Mouse (Mus musculus) midbrain, postnatal 0 days (tissue): ENCODE measurements around the gene Bbx. TPM values are rescaled to one million over a fixed set of nuclear protein-coding genes. Genes with fewer than 3 reads are reported as not detected.

Experiments used
- ATAC-seq: fragments of 200-750 bp; cut with Nextera tagmentation; 2 replicates; pipeline ENCODE4 v1.8.0; 2017; ENCODE audit warnings: moderate number of reproducible peaks, mild to moderate bottlenecking, moderate TSS enrichment, moderate library complexity; ENCODE audit not compliant: low FRiP score
- DNase-seq: peaks from one replicate; pipeline ENCODE4 v3.0.0-alpha.2; 2015; ENCODE audit warnings: low spot score
- H3K27ac ChIP-seq: fragments of 300-500 bp; sonication (generic); 2 replicates; pipeline ENCODE4 v1.5.1; 2014; ENCODE audit warnings: low read depth, mild to moderate bottlenecking, low read length, mixed read lengths
- H3K27me3 ChIP-seq: fragments of 300-500 bp; sonication (generic); 2 replicates; pipeline ENCODE4 v1.6.1; 2014; ENCODE audit warnings: low read length, control low read depth, mixed read lengths; ENCODE audit not compliant: insufficient read depth
- H3K36me3 ChIP-seq: fragments of 300-500 bp; sonication (generic); 2 replicates; pipeline ENCODE4 v1.6.1; 2014; ENCODE audit warnings: low read length, control low read depth, mixed read lengths; ENCODE audit not compliant: insufficient read depth
- H3K4me1 ChIP-seq: fragments of 300-500 bp; sonication (generic); 2 replicates; pipeline ENCODE4 v1.6.1; 2014; ENCODE audit warnings: mild to moderate bottlenecking, control low read depth, antibody characterized with exemption, low read length, mixed read lengths; ENCODE audit not compliant: insufficient read depth
- H3K4me2 ChIP-seq: fragments of 300-500 bp; sonication (generic); 2 replicates; pipeline ENCODE4 v1.6.1; 2014; ENCODE audit warnings: low read depth, mild to moderate bottlenecking, low read length, mixed read lengths; ENCODE audit not compliant: poor library complexity, severe bottlenecking
- H3K4me3 ChIP-seq: fragments of 300-500 bp; sonication (generic); 2 replicates; pipeline ENCODE4 v1.5.1; 2014; ENCODE audit warnings: low read depth, mild to moderate bottlenecking, low read length, moderate library complexity
- H3K9ac ChIP-seq: fragments of 300-500 bp; sonication (generic); replicated peaks from 2 replicates; pipeline ENCODE4 v1.6.1; 2014; ENCODE audit warnings: mild to moderate bottlenecking, low read length, moderate library complexity, mixed read lengths; ENCODE audit not compliant: poor library complexity, severe bottlenecking
- H3K9me3 ChIP-seq: fragments of 300-500 bp; sonication (generic); 2 replicates; pipeline ENCODE4 v1.6.1; 2016; ENCODE audit warnings: low read length, control low read depth
- CTCF ChIP-seq: IDR thresholded peaks from 2 replicates; pipeline ENCODE4 v1.5.1; 2016; ENCODE audit warnings: antibody characterized with exemption, mild to moderate bottlenecking
- WGBS: fragments of 180-500 bp; shearing (Covaris S2); extraction: QIAGEN DNeasy Blood & Tissue Kit; methylation state at CpG from one replicate; pipeline ENCODE4 v1.1.7; 2014; 5-methylcytosine and 5-hydroxymethylcytosine counted together
- polyA plus RNA-seq: library from polyadenylated mRNA; unstranded; fragments of >200 nt; fragmentation: Nextera tagmentation; extraction: Ambion mirVana; gene quantifications from 2 replicates; pipeline ENCODE4 v1.2.1, GENCODE M21; 2015
- total RNA-seq: library from RNA; depleted of rRNA; stranded (reverse); fragments of >200 nt; gene quantifications from 2 replicates; pipeline ENCODE4 v1.2.3, GENCODE M21; 2014

Bbx gene
- total and polyA plus RNA-seq, 2 experiments from 2014 or later = 10.7 to 11.8 TPM

- Histone ChIP-seq H3K4me3 (no peak overlapping the region), H3K9me3 (no peaks in the 10 kb centered on the region), H3K9ac (no peak overlapping the region), H3K27me3 (no peaks in the 10 kb centered on the region), H3K36me3 (peaks cover 18% of the 10 kb centered on the region), H3K4me1 (peaks cover 3% of the 10 kb centered on the region; the same call in 1 of the 2 replicates), H3K4me2 (no peak overlapping the region), H3K27ac (no peak overlapping the region)
- peak; percentile 34; the same call in 1 of the 2 replicates for ATAC-seq
- peak; percentile 27 for DNase-seq
- no peak for TF ChIP-seq CTCF
- 57% methylated on average over 4 of the region's 4 CpGs for WGBS
Measured at GRCm38 (mm10) chr16:50196118-50196517, 236.1 kb downstream of the Bbx start.

- WGBS = 100% methylated on average over 1 of the region's 1 CpGs
- DNase-seq (no peak), ATAC-seq (no peak)
- no peaks in the 10 kb centered on the region for H3K27me3 ChIP-seq
- H3K9me3 ChIP-seq = no peaks in the 10 kb centered on the region
- no peak overlapping the region for H3K27ac ChIP-seq
- no peaks in the 10 kb centered on the region for H3K36me3 ChIP-seq
- H3K4me3 ChIP-seq = no peak overlapping the region
- H3K4me1 ChIP-seq = peaks cover 3% of the 10 kb centered on the region; the same call in 1 of the 2 replicates
- H3K4me2 ChIP-seq = no peak overlapping the region
- no peak overlapping the region for H3K9ac ChIP-seq
- TF ChIP-seq CTCF = no peak
Measured at GRCm38 (mm10) chr16:50192626-50193025, 239.6 kb downstream of the Bbx start.

GRCm38 (mm10) chr16:50189108-50189507 lies 243.1 kb downstream of the Bbx start:
- Histone ChIP-seq H3K4me2 (no peak overlapping the region), H3K9ac (no peak overlapping the region), H3K27me3 (no peaks in the 10 kb centered on the region), H3K27ac (no peak overlapping the region), H3K36me3 (no peaks in the 10 kb centered on the region), H3K9me3 (no peaks in the 10 kb centered on the region), H3K4me1 (no peaks in the 10 kb centered on the region), H3K4me3 (no peak overlapping the region)
- ATAC-seq = no peak
- 58% methylated on average over 6 of the region's 6 CpGs for WGBS
- TF ChIP-seq CTCF = no peak
- DNase-seq = no peak

GRCm38 (mm10) chr16:50186604-50187003 lies 245.6 kb downstream of the Bbx start:
- Histone ChIP-seq H3K9me3 (no peaks in the 10 kb centered on the region), H3K9ac (no peak overlapping the region), H3K4me1 (no peaks in the 10 kb centered on the region), H3K4me3 (no peak overlapping the region), H3K36me3 (no peaks in the 10 kb centered on the region), H3K27me3 (no peaks in the 10 kb centered on the region), H3K4me2 (no peak overlapping the region), H3K27ac (no peak overlapping the region)
- WGBS = 89% methylated on average over 6 of the region's 6 CpGs
- ATAC-seq (no peak), DNase-seq (no peak)
- no peak for TF ChIP-seq CTCF

- no peak for TF ChIP-seq CTCF
- Histone ChIP-seq H3K27ac (no peak overlapping the region), H3K4me2 (no peak overlapping the region), H3K36me3 (no peaks in the 10 kb centered on the region), H3K9me3 (no peaks in the 10 kb centered on the region), H3K27me3 (no peaks in the 10 kb centered on the region), H3K9ac (no peak overlapping the region), H3K4me1 (no peaks in the 10 kb centered on the region), H3K4me3 (no peak overlapping the region)
- DNase-seq = peak; percentile 51
- 18% methylated on average over 5 of the region's 5 CpGs for WGBS
- ATAC-seq = no peak
Measured at GRCm38 (mm10) chr16:50185041-50185440, 247.1 kb downstream of the Bbx start.

GRCm38 (mm10) chr16:50182988-50183387 lies 249.2 kb downstream of the Bbx start:
- H3K4me2 ChIP-seq = no peak overlapping the region
- H3K4me3 ChIP-seq = no peak overlapping the region
- no peak for TF ChIP-seq CTCF
- no peak overlapping the region; the same call in 1 of the 2 replicates for H3K27ac ChIP-seq
- no peaks in the 10 kb centered on the region for H3K36me3 ChIP-seq
- H3K4me1 ChIP-seq = no peaks in the 10 kb centered on the region
- no peaks in the 10 kb centered on the region for H3K27me3 ChIP-seq
- no peak overlapping the region for H3K9ac ChIP-seq
- DNase-seq (peak; percentile 36), ATAC-seq (no peak)
- 77% methylated on average over 8 of the region's 8 CpGs for WGBS
- H3K9me3 ChIP-seq = no peaks in the 10 kb centered on the region
